Mouse (Mus musculus) G1E-ER4 (cell line): ENCODE data around the gene Scn10a. TPM values are rescaled to one million over a fixed set of nuclear protein-coding genes. Genes with fewer than 3 reads are reported as not detected.

Experiments used
- GATA1 ChIP-seq: IDR thresholded peaks from one replicate; pipeline ENCODE4 v1.8.0; 2012; ENCODE audit warnings: low read length, inconsistent platforms
- polyA plus RNA-seq: library from polyadenylated mRNA; stranded (reverse); fragments of >175 nt; gene quantifications from 2 replicates; pipeline ENCODE4 v1.2.3, GENCODE M21; 2012

Gene Scn10a
- polyA plus RNA-seq, 1 experiment, result not detected

- TF ChIP-seq GATA1, result no peak
These were observed 151.3 kb downstream of the Scn10a start for GRCm38 (mm10) chr9:119567800-119568199.

GRCm38 (mm10) chr9:119566214-119566613 is 152.9 kb downstream of the Scn10a start:
- no peak for TF ChIP-seq GATA1

GRCm38 (mm10) chr9:119564803-119565202 is 154.3 kb downstream of the Scn10a start:
- TF ChIP-seq GATA1, result no peak

- TF ChIP-seq GATA1, result no peak
These were observed 155.5 kb downstream of the Scn10a start for GRCm38 (mm10) chr9:119563617-119564016.

- TF ChIP-seq GATA1, result no peak
These were observed 156.9 kb downstream of the Scn10a start for GRCm38 (mm10) chr9:119562256-119562655.

DNA sequence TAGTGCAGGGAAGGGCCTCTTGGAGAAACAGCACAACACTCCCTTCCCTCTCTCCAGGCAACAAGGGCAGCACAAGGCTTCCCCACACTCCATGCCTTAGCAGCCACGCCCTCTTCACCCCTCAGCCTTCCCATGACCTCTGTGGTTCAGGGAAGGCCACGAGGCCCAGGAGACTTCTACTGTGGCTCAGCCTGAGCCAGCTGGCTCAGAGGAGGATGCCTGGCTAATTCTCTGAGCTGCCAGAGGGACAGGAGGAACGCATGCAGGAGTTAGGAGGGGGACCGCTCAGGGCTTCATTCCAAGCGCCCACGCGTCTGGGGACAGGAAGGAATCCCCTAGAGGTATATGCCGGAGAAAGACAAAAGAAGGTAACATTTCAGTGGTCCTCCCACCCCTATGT is 157.4 kb downstream of the Scn10a start:
- TF ChIP-seq GATA1, result no peak

- no peak for TF ChIP-seq GATA1
These were observed 159.4 kb downstream of the Scn10a start for GRCm38 (mm10) chr9:119559537-119560276.

Other genes with a start within 250 kb of the Scn10a start
- not detected in 2 replicates for gene Scn5a, start 140.3 kb downstream of the Scn10a start, polyA plus RNA-seq
- not detected in 2 replicates for gene Scn11a, start 106.1 kb upstream of the Scn10a start, polyA plus RNA-seq
- gene Wdr48, start 175.6 kb upstream of the Scn10a start, polyA plus RNA-seq, result 29.0 and 29.5 TPM in 2 replicates
- 27.8 and 34.7 TPM in 2 replicates for gene Gorasp1, start 218.2 kb upstream of the Scn10a start, polyA plus RNA-seq
- 0.03 TPM in 1 of 2 replicates, not detected in the other for gene Ttc21a, start 218.3 kb upstream of the Scn10a start, polyA plus RNA-seq